Mouse (Mus musculus) myocyte (in vitro differentiated cells): ENCODE results near the gene Srsf10. TPM values are rescaled to one million over a fixed set of nuclear protein-coding genes. Genes with fewer than 3 reads are reported as not detected.

Experiments used
- H3K27me3 ChIP-seq: one replicate; pipeline ENCODE4 v1.6.1; 2011; ENCODE audit not compliant: control insufficient read depth, insufficient read depth, insufficient read length
- H3K36me3 ChIP-seq: one replicate; pipeline ENCODE4 v1.6.1; 2011; ENCODE audit not compliant: control insufficient read depth, insufficient read depth
- H3K4me2 ChIP-seq: one replicate; pipeline ENCODE4 v1.6.1; 2011; ENCODE audit warnings: low read depth, control low read depth
- H3K4me3 ChIP-seq: one replicate; pipeline ENCODE4 v1.5.1; 2011; ENCODE audit warnings: mild to moderate bottlenecking, control low read depth, moderate library complexity
- H3K79me2 ChIP-seq: one replicate; pipeline ENCODE4 v1.6.1; 2011; ENCODE audit not compliant: control insufficient read depth, insufficient read depth
- H3ac ChIP-seq: one replicate; pipeline ENCODE4 v1.6.1; 2011; ENCODE audit not compliant: control insufficient read depth, insufficient read length
- CEBPB ChIP-seq: IDR thresholded peaks from 2 replicates; pipeline ENCODE4 v1.6.1; 2011; ENCODE audit warnings: mild to moderate bottlenecking, moderate library complexity; ENCODE audit not compliant: poor library complexity, insufficient read depth, severe bottlenecking
- E2F4 ChIP-seq: IDR thresholded peaks from one replicate; pipeline ENCODE4 v1.6.1; 2011; ENCODE audit warnings: mild to moderate bottlenecking, control low read depth, moderate library complexity; ENCODE audit not compliant: insufficient read depth
- MAX ChIP-seq: IDR thresholded peaks from one replicate; pipeline ENCODE4 v1.6.1; 2011; ENCODE audit warnings: low read depth, mild to moderate bottlenecking, control low read depth
- MYOD1 ChIP-seq, 3 experiments: IDR thresholded peaks; one replicate each; pipeline ENCODE4 v1.6.1; 2011; ENCODE audit warnings: control low read depth in 2 of 3, low read depth in 2 of 3, mild to moderate bottlenecking in 2 of 3, moderate library complexity in 1 of 3; ENCODE audit not compliant: insufficient read length in 2 of 3, control insufficient read depth in 1 of 3
- MYOG ChIP-seq, 3 experiments: IDR thresholded peaks; one replicate each; pipeline ENCODE4 v1.6.1; 2011; ENCODE audit warnings: control low read depth in 2 of 3, low read depth in 2 of 3, mild to moderate bottlenecking in 2 of 3; ENCODE audit not compliant: insufficient read length in 2 of 3, control insufficient read depth in 1 of 3, insufficient read depth in 1 of 3
- POLR2A ChIP-seq: IDR thresholded peaks from one replicate; pipeline ENCODE4 v1.6.1; 2011; ENCODE audit warnings: low read depth, mild to moderate bottlenecking, control low read depth, moderate library complexity; ENCODE audit not compliant: insufficient read length
- POLR2AphosphoS2 ChIP-seq: IDR thresholded peaks from one replicate; pipeline ENCODE4 v1.6.1; 2011; ENCODE audit warnings: low read depth, control low read depth; ENCODE audit not compliant: insufficient read length
- REST ChIP-seq: IDR thresholded peaks from one replicate; pipeline ENCODE4 v1.6.1; 2011; ENCODE audit warnings: mild to moderate bottlenecking, control low read depth, moderate library complexity; ENCODE audit not compliant: insufficient read depth, insufficient read length
- SRF ChIP-seq: IDR thresholded peaks from one replicate; pipeline ENCODE4 v1.6.1; 2011; ENCODE audit warnings: low read depth; ENCODE audit not compliant: control insufficient read depth, insufficient read length
- TCF12 ChIP-seq: IDR thresholded peaks from one replicate; pipeline ENCODE4 v1.6.1; 2011; ENCODE audit warnings: mild to moderate bottlenecking, control low read depth; ENCODE audit not compliant: poor library complexity, insufficient read depth, severe bottlenecking
- TCF3 ChIP-seq: IDR thresholded peaks from one replicate; pipeline ENCODE4 v1.6.1; 2011; ENCODE audit warnings: low read depth, control low read depth; ENCODE audit not compliant: insufficient read length
- USF1 ChIP-seq: IDR thresholded peaks from one replicate; pipeline ENCODE4 v1.6.1; 2011; ENCODE audit warnings: low read depth, mild to moderate bottlenecking, control low read depth, moderate library complexity
- polyA plus RNA-seq: library from polyadenylated mRNA; unstranded; fragments of >200 nt; fragmentation: generic; extraction: Trizol; gene quantifications from one replicate; pipeline ENCODE4 v1.2.1, GENCODE M21; 2012; ENCODE audit warnings: missing spikeins

Gene Srsf10
- polyA plus RNA-seq, 1 experiment = 22.3 TPM

- H3K4me3 ChIP-seq = no peak overlapping the region
- no peaks in the 10 kb centered on the region for H3K79me2 ChIP-seq
- TF ChIP-seq MYOD1 (IDR thresholded peaks at IDR 0.05; ENCODE audit: control insufficient read depth in 1 of 3, insufficient read length in 2 of 3, low read depth in 2 of 3) = no peak
- TF ChIP-seq POLR2AphosphoS2 = no peak
- no peak for TF ChIP-seq REST
- no peak for TF ChIP-seq MAX
- no peak for TF ChIP-seq MYOG (IDR thresholded peaks at IDR 0.05; ENCODE audit: control insufficient read depth in 1 of 3, insufficient read depth in 1 of 3, insufficient read length in 2 of 3, low read depth in 2 of 3)
- TF ChIP-seq E2F4 = no peak
- no peak for TF ChIP-seq SRF
- TF ChIP-seq POLR2A = no peak
- TF ChIP-seq TCF12 = no peak
- TF ChIP-seq USF1 = no peak
- no peak overlapping the region for H3ac ChIP-seq
- H3K36me3 ChIP-seq = no peaks in the 10 kb centered on the region
- peaks cover 16% of the 10 kb centered on the region for H3K27me3 ChIP-seq
- H3K4me2 ChIP-seq = no peak overlapping the region
Measured at GRCm38 (mm10) chr4:135891539-135891938, 36.0 kb downstream of the Srsf10 start.

GRCm38 (mm10) chr4:135892884-135893283, 37.3 kb downstream of the Srsf10 start:
- TF ChIP-seq MAX = no peak
- H3K27me3 ChIP-seq = peaks cover 16% of the 10 kb centered on the region
- H3K4me2 ChIP-seq = no peak overlapping the region
- H3K36me3 ChIP-seq = no peaks in the 10 kb centered on the region
- H3K79me2 ChIP-seq = no peaks in the 10 kb centered on the region
- H3K4me3 ChIP-seq = no peak overlapping the region
- H3ac ChIP-seq = no peak overlapping the region

- peaks cover 16% of the 10 kb centered on the region for H3K27me3 ChIP-seq
- no peak for TF ChIP-seq MYOD1 (IDR thresholded peaks at IDR 0.05; ENCODE audit: control insufficient read depth in 1 of 3, insufficient read length in 2 of 3, low read depth in 2 of 3)
- TF ChIP-seq SRF = no peak
- TF ChIP-seq MYOG (IDR thresholded peaks at IDR 0.05; ENCODE audit: control insufficient read depth in 1 of 3, insufficient read depth in 1 of 3, insufficient read length in 2 of 3, low read depth in 2 of 3) = no peak
- no peak for TF ChIP-seq POLR2A
- TF ChIP-seq E2F4 = no peak
- TF ChIP-seq MAX = no peak
- no peak for TF ChIP-seq CEBPB
- TF ChIP-seq POLR2AphosphoS2 = no peak
- no peak for TF ChIP-seq TCF3
- no peak for TF ChIP-seq TCF12
- no peak for TF ChIP-seq USF1
- no peak for TF ChIP-seq REST
- H3K79me2 ChIP-seq = no peaks in the 10 kb centered on the region
- H3K4me2 ChIP-seq = no peak within 1 kb of the TSS
- no peak within 1 kb of the TSS for H3K4me3 ChIP-seq
- no peaks in the 10 kb centered on the region for H3K36me3 ChIP-seq
- H3ac ChIP-seq = no peak within 1 kb of the TSS
Measured at GRCm38 (mm10) chr4:135895071-135895571, 39.6 kb downstream of the Srsf10 start, which contains the start of gene Cnr2. TSS of gene Cnr2 (plus strand) at chr4:135895394.

- H3ac ChIP-seq = no peak overlapping the region
- no peak overlapping the region for H3K4me2 ChIP-seq
- H3K27me3 ChIP-seq = peaks cover 16% of the 10 kb centered on the region
- no peaks in the 10 kb centered on the region for H3K36me3 ChIP-seq
- no peak for TF ChIP-seq CEBPB
- TF ChIP-seq MYOG (IDR thresholded peaks at IDR 0.05; ENCODE audit: control insufficient read depth in 1 of 3, insufficient read depth in 1 of 3, insufficient read length in 2 of 3, low read depth in 2 of 3) = no peak
- H3K4me3 ChIP-seq = no peak overlapping the region
- H3K79me2 ChIP-seq = no peaks in the 10 kb centered on the region
Measured at GRCm38 (mm10) chr4:135896157-135896556, 40.6 kb downstream of the Srsf10 start.

- Histone ChIP-seq H3K79me2 (no peaks in the 10 kb centered on the region), H3K36me3 (no peaks in the 10 kb centered on the region), H3ac (no peak overlapping the region), H3K4me2 (peak overlapping the region; percentile 30), H3K27me3 (peaks cover 16% of the 10 kb centered on the region), H3K4me3 (no peak overlapping the region)
- no peak for TF ChIP-seq CEBPB
- no peak for TF ChIP-seq POLR2AphosphoS2
- no peak for TF ChIP-seq TCF12
Measured at GRCm38 (mm10) chr4:135898380-135899049, 43.0 kb downstream of the Srsf10 start.

GRCm38 (mm10) chr4:135899050-135899448, 43.5 kb downstream of the Srsf10 start:
- H3K36me3 ChIP-seq = no peaks in the 10 kb centered on the region
- H3K4me3 ChIP-seq = no peak overlapping the region
- no peak overlapping the region for H3K4me2 ChIP-seq
- TF ChIP-seq TCF12 (no peak), E2F4 (no peak), POLR2A (no peak), MYOG (IDR thresholded peaks at IDR 0.05; ENCODE audit: control insufficient read depth in 1 of 3, insufficient read depth in 1 of 3, insufficient read length in 2 of 3, low read depth in 2 of 3) (no peak)
- H3ac ChIP-seq = no peak overlapping the region
- H3K27me3 ChIP-seq = peaks cover 20% of the 10 kb centered on the region
- no peaks in the 10 kb centered on the region for H3K79me2 ChIP-seq
